Mouse (Mus musculus) thymus, adult 2 months (tissue): ENCODE data around the gene Wnt6.

Experiments used
- CTCF ChIP-seq: fragments of 200-500 bp; IDR thresholded peaks from 2 replicates; pipeline ENCODE4 v1.5.1; 2012; ENCODE audit warnings: mild to moderate bottlenecking, control low read depth, low read length, moderate library complexity, borderline replicate concordance; ENCODE audit not compliant: control insufficient read depth, poor library complexity, insufficient read depth; ENCODE audit errors: extremely low read depth
- POLR2A ChIP-seq: fragments of 200-500 bp; IDR thresholded peaks from 2 replicates; pipeline ENCODE4 v1.6.1; 2012; ENCODE audit warnings: mild to moderate bottlenecking, low read length, control low read depth, moderate library complexity; ENCODE audit not compliant: control insufficient read depth, poor library complexity, insufficient read depth; ENCODE audit errors: extremely low read depth

GRCm38 (mm10) chr1:74818509-74818908 lies 46.8 kb downstream of the Wnt6 start:
- TF ChIP-seq POLR2A = no peak
- no peak for TF ChIP-seq CTCF
